Mouse (Mus musculus): ENCODE data around the gene Cs. TPM values are rescaled to one million over a fixed set of nuclear protein-coding genes. Genes with fewer than 3 reads are reported as not detected.
"Not testable (repeated sequence)": the region's sequence is repeated elsewhere in the genome, so short reads cannot be mapped to it uniquely, and the experiment has no call there.

The Cs gene
- polyA plus RNA-seq, 1 experiment from 2014 or later = 297 TPM

DNA sequence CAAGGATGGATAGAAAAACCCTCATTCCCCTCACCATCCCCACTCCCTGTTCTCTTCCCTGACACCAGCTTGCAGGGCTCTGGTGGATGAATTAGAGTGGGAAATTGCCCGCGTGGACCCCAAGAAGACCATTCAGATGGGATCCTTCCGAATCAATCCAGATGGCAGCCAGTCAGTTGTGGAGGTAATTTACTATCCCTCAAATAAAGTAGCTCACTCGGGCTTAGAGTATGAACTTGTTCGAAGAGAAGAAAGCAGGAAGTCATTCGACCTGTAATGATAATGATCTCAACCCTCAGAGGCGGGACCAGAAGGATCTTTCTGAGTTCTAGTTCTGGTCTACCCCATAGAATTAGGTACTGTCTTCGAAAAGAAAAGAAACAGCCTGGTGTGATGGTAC lies 14.0 kb upstream of the Cs start:
- WGBS = 68% methylated on average over 8 of the region's 8 CpGs
- Histone ChIP-seq H3K4me2 (ENCODE audit: low read depth, low read length) (peak overlapping the region; percentile 94), H3K27me3 (ENCODE audit: control insufficient read depth, insufficient read depth, low read length) (no peaks in the 10 kb centered on the region), H3K4me3 (ENCODE audit: low read depth, low read length) (peak overlapping the region; percentile 82), H3K9ac (replicated peaks; ENCODE audit: low read depth, low read length) (peak overlapping the region; percentile 96), H3K4me1 (ENCODE audit: control insufficient read depth, insufficient read depth, low read length) (peaks cover 10% of the 10 kb centered on the region), H3K9me3 (ENCODE audit: control insufficient read depth, low read length) (no peaks in the 10 kb centered on the region), H3K27ac (ENCODE audit: low read depth, low read length) (0 out of 2 replicates have a peak overlapping the region, but pooled peaks have one; percentile 90), H3K36me3 (ENCODE audit: control insufficient read depth, insufficient read depth, low read length) (peaks cover 43% of the 10 kb centered on the region; the same call in 1 of the 2 replicates)
- no peak for ATAC-seq (ENCODE audit: low read depth)

DNA sequence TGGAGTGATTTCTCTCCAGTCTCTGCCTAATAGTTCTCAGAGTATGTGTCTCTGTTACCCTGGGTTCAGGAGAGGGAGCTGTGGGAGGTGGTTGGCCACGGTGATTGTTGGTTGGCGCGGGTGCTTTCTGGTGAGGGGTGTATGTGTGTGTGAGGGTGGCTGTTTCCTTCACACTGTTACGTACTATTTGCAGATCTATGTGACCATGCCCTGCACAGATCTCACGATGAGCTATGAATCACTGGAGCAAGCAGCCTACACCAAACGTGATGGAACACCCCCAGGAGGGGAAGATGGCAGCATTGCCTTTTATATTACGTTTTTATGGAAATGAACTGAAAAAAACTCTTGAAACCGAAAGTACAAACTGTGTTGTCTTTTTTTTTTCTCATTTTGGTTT lies 10.7 kb upstream of the Cs start:
- no peak overlapping the region for H3K27ac ChIP-seq (ENCODE audit: low read depth, low read length)
- peaks cover 10% of the 10 kb centered on the region for H3K4me1 ChIP-seq (ENCODE audit: control insufficient read depth, insufficient read depth, low read length)
- no peaks in the 10 kb centered on the region for H3K9me3 ChIP-seq (ENCODE audit: control insufficient read depth, low read length)
- H3K36me3 ChIP-seq (ENCODE audit: control insufficient read depth, insufficient read depth, low read length) = peaks cover 32% of the 10 kb centered on the region; the same call in 1 of the 2 replicates
- no peak overlapping the region for H3K9ac ChIP-seq (replicated peaks; ENCODE audit: low read depth, low read length)
- H3K4me3 ChIP-seq (ENCODE audit: low read depth, low read length) = no peak overlapping the region
- 93% methylated on average over 8 of the region's 8 CpGs for WGBS
- ATAC-seq (ENCODE audit: low read depth) = no peak
- H3K4me2 ChIP-seq (ENCODE audit: low read depth, low read length) = no peak overlapping the region
- H3K27me3 ChIP-seq (ENCODE audit: control insufficient read depth, insufficient read depth, low read length) = no peaks in the 10 kb centered on the region

DNA sequence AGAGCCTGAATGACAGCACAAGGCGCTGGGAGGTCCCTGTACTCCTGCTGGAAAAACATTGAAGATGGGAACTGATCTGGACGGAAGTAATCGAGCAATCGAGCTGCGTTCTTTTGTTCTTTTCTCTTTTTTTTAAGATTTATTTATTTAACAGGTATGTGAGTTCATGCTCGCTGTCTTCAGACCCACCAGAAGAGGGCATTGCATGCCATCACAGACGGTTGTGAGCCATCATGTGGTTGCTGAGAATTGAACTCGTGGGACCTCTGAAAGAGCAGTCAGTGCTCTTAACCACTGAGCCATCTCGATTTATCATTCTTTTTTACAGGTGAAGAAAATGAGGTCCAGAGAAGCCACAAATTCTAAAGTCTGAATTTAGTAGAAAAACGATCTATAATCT lies 9.9 kb upstream of the Cs start:
- H3K4me2 ChIP-seq (ENCODE audit: low read depth, low read length) = no peak overlapping the region
- no peak for ATAC-seq (ENCODE audit: low read depth)
- H3K27ac ChIP-seq (ENCODE audit: low read depth, low read length) = no peak overlapping the region
- H3K9me3 ChIP-seq (ENCODE audit: control insufficient read depth, low read length) = no peaks in the 10 kb centered on the region
- no peaks in the 10 kb centered on the region for H3K27me3 ChIP-seq (ENCODE audit: control insufficient read depth, insufficient read depth, low read length)
- no peak overlapping the region for H3K9ac ChIP-seq (replicated peaks; ENCODE audit: low read depth, low read length)
- H3K4me1 ChIP-seq (ENCODE audit: control insufficient read depth, insufficient read depth, low read length) = peaks cover 10% of the 10 kb centered on the region
- H3K36me3 ChIP-seq (ENCODE audit: control insufficient read depth, insufficient read depth, low read length) = peaks cover 32% of the 10 kb centered on the region; the same call in 1 of the 2 replicates
- no peak overlapping the region for H3K4me3 ChIP-seq (ENCODE audit: low read depth, low read length)
- WGBS = 87% methylated on average over 10 of the region's 10 CpGs

DNA sequence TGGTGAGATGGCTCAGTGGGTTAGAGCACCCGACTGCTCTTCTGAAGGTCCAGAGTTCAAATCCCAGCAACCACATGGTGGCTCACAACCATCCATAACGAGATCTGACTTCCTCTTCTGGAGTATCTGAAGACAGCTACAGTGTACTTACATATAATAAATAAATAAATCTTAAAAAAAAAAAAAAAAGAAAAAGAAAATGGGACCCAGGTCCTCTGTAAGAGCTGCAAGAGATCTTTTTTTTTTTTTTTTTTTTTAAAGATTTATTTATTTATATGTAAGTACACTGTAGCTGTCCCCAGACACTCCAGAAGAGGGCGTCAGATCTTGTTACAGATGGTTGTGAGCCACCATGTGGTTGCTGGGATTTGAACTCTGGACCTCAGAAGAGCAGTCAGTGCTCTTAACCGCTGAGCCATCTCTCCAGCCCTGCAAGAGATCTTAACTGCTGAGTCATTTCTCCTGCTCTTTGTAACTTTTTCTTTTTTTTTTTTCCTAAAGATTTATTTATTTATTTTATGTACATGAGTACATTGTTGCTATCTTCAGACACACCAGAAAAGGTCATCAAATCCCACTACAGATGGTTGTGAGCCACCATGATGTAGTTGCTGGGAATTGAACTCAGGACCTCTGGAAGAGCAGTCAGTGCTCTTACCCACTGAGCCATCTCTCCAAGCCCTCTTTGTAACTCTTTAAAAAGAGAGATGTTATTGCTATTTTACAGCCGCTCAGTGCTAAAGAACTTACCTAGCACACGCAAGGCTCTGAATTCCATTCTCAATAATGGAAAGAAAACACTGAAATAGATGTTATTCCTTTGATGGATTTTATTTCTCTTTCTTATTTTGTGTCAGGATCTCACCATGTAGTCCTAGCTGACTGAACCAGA lies 4.9 kb upstream of the Cs start:
- H3K4me3 ChIP-seq (ENCODE audit: low read depth, low read length); H3K27me3 ChIP-seq (ENCODE audit: control insufficient read depth, insufficient read depth, low read length); H3K9ac ChIP-seq (replicated peaks; ENCODE audit: low read depth, low read length); H3K36me3 ChIP-seq (ENCODE audit: control insufficient read depth, insufficient read depth, low read length); H3K4me1 ChIP-seq (ENCODE audit: control insufficient read depth, insufficient read depth, low read length); H3K27ac ChIP-seq (ENCODE audit: low read depth, low read length); H3K9me3 ChIP-seq (ENCODE audit: control insufficient read depth, low read length); ATAC-seq (ENCODE audit: low read depth); H3K4me2 ChIP-seq (ENCODE audit: low read depth, low read length): not testable (repeated sequence)
- 84% methylated on average over 5 of the region's 6 CpGs for WGBS

DNA sequence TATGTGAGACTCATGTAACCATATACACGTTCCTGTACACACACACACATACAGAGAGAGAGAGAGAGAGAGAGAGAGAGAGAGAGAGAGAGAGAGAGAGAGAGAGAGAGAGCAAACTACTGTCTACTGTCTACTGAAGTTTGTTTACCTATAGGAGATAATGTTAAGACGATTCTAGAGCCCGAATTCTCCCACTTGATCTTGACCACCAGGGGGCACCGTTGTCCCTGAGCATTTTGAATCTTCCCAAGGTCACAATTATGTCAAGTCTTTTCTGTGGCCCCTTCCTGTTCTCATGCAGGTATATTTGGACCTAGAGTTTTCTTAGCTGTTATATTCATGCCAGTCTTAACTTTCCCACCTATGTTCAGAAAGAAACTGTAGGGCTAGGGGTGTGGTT lies 2.0 kb upstream of the Cs start:
- no peaks in the 10 kb centered on the region for H3K36me3 ChIP-seq (ENCODE audit: control insufficient read depth, insufficient read depth, low read length)
- H3K4me1 ChIP-seq (ENCODE audit: control insufficient read depth, insufficient read depth, low read length) = peaks cover 16% of the 10 kb centered on the region
- H3K27ac ChIP-seq (ENCODE audit: low read depth, low read length) = no peak overlapping the region
- ATAC-seq (ENCODE audit: low read depth) = no peak
- no peaks in the 10 kb centered on the region for H3K27me3 ChIP-seq (ENCODE audit: control insufficient read depth, insufficient read depth, low read length)
- H3K9me3 ChIP-seq (ENCODE audit: control insufficient read depth, low read length) = no peaks in the 10 kb centered on the region
- no peak overlapping the region for H3K9ac ChIP-seq (replicated peaks; ENCODE audit: low read depth, low read length)
- no peak overlapping the region for H3K4me2 ChIP-seq (ENCODE audit: low read depth, low read length)
- no peak overlapping the region for H3K4me3 ChIP-seq (ENCODE audit: low read depth, low read length)
- 6% methylated on average over 4 of the region's 4 CpGs for WGBS

DNA sequence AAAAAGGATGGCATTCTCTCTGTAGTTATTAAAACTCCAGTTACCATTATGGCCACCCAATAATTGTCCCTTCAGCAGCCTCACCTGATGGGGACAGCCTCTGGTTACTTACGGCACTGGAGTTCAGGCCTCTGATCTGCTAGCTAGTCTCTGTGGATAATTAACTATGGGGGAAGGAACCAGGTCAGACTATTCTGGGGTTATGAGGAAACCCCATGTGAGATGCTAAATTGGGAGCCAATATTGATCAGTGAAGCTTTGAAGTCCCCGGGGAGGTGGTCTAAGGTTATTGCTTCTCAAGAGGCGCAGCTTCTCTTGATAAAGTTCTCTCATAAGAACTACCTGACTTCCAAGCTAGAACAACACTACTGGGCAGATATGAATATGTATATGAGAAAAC lies 1.3 kb upstream of the Cs start:
- no peaks in the 10 kb centered on the region for H3K36me3 ChIP-seq (ENCODE audit: control insufficient read depth, insufficient read depth, low read length)
- H3K27me3 ChIP-seq (ENCODE audit: control insufficient read depth, insufficient read depth, low read length) = no peaks in the 10 kb centered on the region
- H3K4me3 ChIP-seq (ENCODE audit: low read depth, low read length) = no peak overlapping the region
- H3K27ac ChIP-seq (ENCODE audit: low read depth, low read length) = no peak overlapping the region
- no peak overlapping the region for H3K9ac ChIP-seq (replicated peaks; ENCODE audit: low read depth, low read length)
- no peak overlapping the region for H3K4me2 ChIP-seq (ENCODE audit: low read depth, low read length)
- no peaks in the 10 kb centered on the region for H3K9me3 ChIP-seq (ENCODE audit: control insufficient read depth, low read length)
- peaks cover 16% of the 10 kb centered on the region for H3K4me1 ChIP-seq (ENCODE audit: control insufficient read depth, insufficient read depth, low read length)
- WGBS = 98% methylated on average over 3 of the region's 3 CpGs
- no peak for ATAC-seq (ENCODE audit: low read depth)

DNA sequence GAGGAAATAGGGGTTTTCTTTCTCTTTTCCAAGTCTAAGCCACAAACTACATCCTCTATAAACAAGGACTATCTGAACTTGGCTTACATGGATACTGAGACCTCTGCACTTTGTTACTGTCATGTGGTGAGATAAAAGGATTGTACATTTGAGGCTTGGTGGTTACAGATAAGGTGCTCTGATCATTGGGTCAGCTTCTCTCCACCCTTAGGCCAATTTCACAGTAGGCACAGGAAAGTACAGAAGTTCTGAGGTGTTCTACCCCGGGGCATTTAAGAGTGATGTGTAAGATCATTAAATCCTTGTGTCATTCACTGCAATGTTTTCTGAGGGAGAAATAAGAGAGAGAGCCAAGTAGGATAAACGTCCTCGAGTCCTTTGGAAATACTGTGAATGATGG lies 937 bp upstream of the Cs start:
- Histone ChIP-seq H3K9ac (replicated peaks; ENCODE audit: low read depth, low read length) (no peak overlapping the region), H3K27me3 (ENCODE audit: control insufficient read depth, insufficient read depth, low read length) (no peaks in the 10 kb centered on the region), H3K4me3 (ENCODE audit: low read depth, low read length) (no peak overlapping the region), H3K4me2 (ENCODE audit: low read depth, low read length) (peak overlapping the region; percentile 79), H3K9me3 (ENCODE audit: control insufficient read depth, low read length) (no peaks in the 10 kb centered on the region), H3K36me3 (ENCODE audit: control insufficient read depth, insufficient read depth, low read length) (no peaks in the 10 kb centered on the region), H3K27ac (ENCODE audit: low read depth, low read length) (no peak overlapping the region; the same call in 1 of the 2 replicates), H3K4me1 (ENCODE audit: control insufficient read depth, insufficient read depth, low read length) (peaks cover 16% of the 10 kb centered on the region)
- WGBS = 93% methylated on average over 3 of the region's 3 CpGs
- no peak for ATAC-seq (ENCODE audit: low read depth)

DNA sequence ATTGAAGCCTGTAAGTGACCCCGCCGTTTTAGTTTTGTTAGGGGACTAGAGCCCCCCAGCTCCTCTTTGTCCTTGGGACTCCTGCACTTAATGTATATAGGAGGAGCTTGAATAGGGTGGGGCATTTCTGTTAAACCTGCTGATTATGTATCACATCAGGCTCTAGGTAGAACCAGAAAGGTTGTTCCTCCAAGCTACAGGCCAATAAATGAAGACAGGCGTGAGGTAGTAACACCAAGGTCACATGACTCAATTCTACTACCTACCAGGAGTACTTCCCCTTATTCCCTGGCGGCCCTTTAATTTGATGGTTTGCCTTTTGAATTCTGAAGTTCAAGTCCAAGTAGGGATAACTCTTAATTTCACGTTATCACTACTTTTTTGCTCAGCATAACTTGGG lies 881 bp downstream of the Cs start:
- Histone ChIP-seq H3K9ac (replicated peaks; ENCODE audit: low read depth, low read length) (peak overlapping the region; percentile 76), H3K4me1 (ENCODE audit: control insufficient read depth, insufficient read depth, low read length) (peaks cover 16% of the 10 kb centered on the region), H3K9me3 (ENCODE audit: control insufficient read depth, low read length) (no peaks in the 10 kb centered on the region), H3K27ac (ENCODE audit: low read depth, low read length) (no peak overlapping the region), H3K4me3 (ENCODE audit: low read depth, low read length) (peak overlapping the region; percentile 79), H3K4me2 (ENCODE audit: low read depth, low read length) (peak overlapping the region; percentile 79), H3K36me3 (ENCODE audit: control insufficient read depth, insufficient read depth, low read length) (no peaks in the 10 kb centered on the region), H3K27me3 (ENCODE audit: control insufficient read depth, insufficient read depth, low read length) (no peaks in the 10 kb centered on the region)
- ATAC-seq (ENCODE audit: low read depth) = no peak
- WGBS = 24% methylated on average over 5 of the region's 5 CpGs

DNA sequence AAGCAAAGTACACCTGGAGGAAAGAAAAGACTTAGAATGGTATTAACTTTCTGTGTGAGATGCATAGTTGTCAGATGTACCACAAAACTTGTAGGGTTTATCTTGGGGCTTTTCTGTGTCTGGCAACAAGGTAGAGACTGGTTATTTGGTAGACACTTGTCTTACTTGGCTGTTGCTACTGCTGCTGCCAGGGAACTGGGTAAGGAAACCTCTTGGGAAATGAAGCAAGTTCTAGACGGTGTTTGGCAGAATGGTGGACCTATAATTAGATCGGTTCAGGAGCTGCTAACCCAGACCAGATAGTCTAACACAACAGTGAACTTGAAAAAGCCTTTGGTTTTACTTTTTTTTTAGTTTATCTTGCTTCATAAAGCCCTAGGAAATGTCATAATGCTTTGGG lies 1.4 kb downstream of the Cs start:
- Histone ChIP-seq H3K36me3 (ENCODE audit: control insufficient read depth, insufficient read depth, low read length) (no peaks in the 10 kb centered on the region), H3K27me3 (ENCODE audit: control insufficient read depth, insufficient read depth, low read length) (no peaks in the 10 kb centered on the region), H3K4me1 (ENCODE audit: control insufficient read depth, insufficient read depth, low read length) (peaks cover 16% of the 10 kb centered on the region), H3K9ac (replicated peaks; ENCODE audit: low read depth, low read length) (no peak overlapping the region), H3K27ac (ENCODE audit: low read depth, low read length) (no peak overlapping the region), H3K4me3 (ENCODE audit: low read depth, low read length) (peak overlapping the region; percentile 79), H3K9me3 (ENCODE audit: control insufficient read depth, low read length) (no peaks in the 10 kb centered on the region), H3K4me2 (ENCODE audit: low read depth, low read length) (peak overlapping the region; percentile 79)
- ATAC-seq (ENCODE audit: low read depth) = no peak
- 67% methylated on average over 2 of the region's 2 CpGs for WGBS
